Mouse (Mus musculus) gastrocnemius, postnatal 36 days (tissue): ENCODE results near the gene Pnkd. TPM values are rescaled to one million over a fixed set of nuclear protein-coding genes. Genes with fewer than 3 reads are reported as not detected.
"Not testable (repeated sequence)": the region's sequence is repeated elsewhere in the genome, so short reads cannot be mapped to it uniquely, and the experiment has no call there.

Source experiments
- DNase-seq, 2 experiments: peaks; one replicate each; pipeline ENCODE4 v3.0.0; 2022
- intact Hi-C: fragments of 180-260 bp; cut with DNase I; formaldehyde crosslinking; loops from one replicate; pipeline ENCODE4 v1.15.1; 2025
- total RNA-seq, 2 experiments: library from RNA; stranded (reverse); gene quantifications; 2 replicates each; pipeline ENCODE4 v1.2.3; 2021

Pnkd gene
- total RNA-seq, 2 experiments from 2014 or later, result 53.4 to 54.8 TPM

- intact Hi-C loops, result loop anchor here (5.0 kb wide), 1 partner anchor 138 kb away; no protein-coding TSS in a partner anchor
These were observed 30.1 kb downstream of the Pnkd start for GRCm38 (mm10) chr1:74314796-74315195.

DNA sequence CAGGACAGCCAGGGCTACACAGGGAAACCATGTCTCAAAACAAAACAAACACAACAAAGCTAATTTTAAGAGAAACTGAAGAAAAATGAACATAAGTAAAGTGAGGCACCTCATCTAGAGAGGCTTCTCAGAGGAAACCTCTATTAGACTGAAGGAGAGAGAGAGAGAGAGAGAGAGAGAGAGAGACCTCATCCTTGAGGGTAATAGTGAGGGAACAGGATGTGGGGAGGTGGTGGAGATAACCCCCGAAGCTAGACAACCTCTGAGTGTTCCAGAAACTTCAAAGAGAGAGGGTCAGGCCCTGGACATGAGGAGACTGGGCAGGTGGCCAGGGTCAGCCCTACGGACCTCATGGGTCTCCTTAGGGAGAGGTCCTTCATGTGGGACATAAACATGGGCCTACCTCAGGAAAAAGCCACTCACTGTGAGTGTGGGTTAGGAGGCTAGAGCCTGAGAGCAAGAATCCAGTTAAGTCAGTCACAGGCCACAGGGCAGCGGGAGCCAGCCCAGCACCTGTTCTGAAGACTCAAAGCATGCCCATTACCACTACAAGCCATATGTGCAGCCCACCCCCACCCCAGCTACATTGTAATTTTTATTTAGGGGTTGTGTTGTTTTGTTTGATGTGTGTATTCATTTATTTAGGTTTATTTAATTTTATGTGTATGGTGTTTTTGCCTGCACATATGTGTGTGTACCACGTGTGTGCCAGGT is 31.5 kb downstream of the Pnkd start:
- intact Hi-C loops, result no loop called here
- DNase-seq, result no peak

More at GRCm38 (mm10) chr1:74314796-74315195, 30.1 kb downstream of the Pnkd start:
- no peak for DNase-seq

- intact Hi-C loops, result no loop called here
These were observed 34.0 kb downstream of the Pnkd start for GRCm38 (mm10) chr1:74318711-74319110.

DNA sequence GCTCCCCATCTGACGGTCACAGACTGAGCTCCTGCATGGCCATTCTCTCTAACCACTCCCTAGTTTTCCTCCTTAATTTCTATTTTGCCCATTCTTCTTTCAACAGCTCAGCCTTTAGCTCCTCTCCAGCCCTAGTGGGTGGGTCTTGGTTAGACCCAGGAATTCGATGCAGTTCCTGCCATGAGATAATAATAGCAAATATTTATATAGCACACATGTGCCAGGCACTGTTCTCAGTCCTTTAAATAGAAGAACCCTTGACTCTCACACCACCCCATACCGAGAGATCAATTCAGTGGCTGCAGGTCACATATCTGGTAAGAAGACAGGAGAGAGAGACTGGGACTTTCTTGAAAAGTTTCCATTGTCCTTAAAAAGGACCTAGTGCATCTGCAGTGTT is 36.7 kb downstream of the Pnkd start:
- no peak for DNase-seq
- intact Hi-C loops, result no loop called here

More at GRCm38 (mm10) chr1:74318711-74319110, 34.0 kb downstream of the Pnkd start:
- DNase-seq, result no peak

GRCm38 (mm10) chr1:74326916-74327315 is 42.2 kb downstream of the Pnkd start:
- DNase-seq, intact Hi-C loops: not testable (repeated sequence)

DNA sequence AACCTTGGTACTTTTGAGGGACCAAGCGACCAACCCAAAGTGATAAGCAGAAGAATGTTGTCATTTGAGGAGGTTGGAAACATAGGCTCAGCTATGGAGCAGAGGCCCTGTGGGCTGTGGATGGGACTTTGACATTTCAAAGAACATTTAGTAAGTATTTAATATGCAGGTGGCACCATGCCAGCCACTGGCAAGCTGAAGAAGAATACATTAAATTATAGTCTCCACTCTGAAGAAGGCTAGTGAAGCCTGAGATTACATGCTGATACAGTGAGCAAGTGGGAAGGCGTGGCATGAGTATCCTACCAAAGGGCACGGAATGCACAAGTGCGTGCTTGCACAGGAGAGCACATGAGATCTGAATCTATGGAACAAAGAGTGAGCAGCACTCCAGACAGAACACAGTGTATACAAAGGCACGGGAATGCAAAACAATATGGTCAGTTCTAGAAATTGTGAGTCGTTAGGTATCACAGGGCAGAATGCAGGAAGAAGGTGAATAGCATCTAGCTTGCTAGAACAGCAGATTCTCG is 45.2 kb downstream of the Pnkd start:
- no peak for DNase-seq
- intact Hi-C loops, result no loop called here

DNA sequence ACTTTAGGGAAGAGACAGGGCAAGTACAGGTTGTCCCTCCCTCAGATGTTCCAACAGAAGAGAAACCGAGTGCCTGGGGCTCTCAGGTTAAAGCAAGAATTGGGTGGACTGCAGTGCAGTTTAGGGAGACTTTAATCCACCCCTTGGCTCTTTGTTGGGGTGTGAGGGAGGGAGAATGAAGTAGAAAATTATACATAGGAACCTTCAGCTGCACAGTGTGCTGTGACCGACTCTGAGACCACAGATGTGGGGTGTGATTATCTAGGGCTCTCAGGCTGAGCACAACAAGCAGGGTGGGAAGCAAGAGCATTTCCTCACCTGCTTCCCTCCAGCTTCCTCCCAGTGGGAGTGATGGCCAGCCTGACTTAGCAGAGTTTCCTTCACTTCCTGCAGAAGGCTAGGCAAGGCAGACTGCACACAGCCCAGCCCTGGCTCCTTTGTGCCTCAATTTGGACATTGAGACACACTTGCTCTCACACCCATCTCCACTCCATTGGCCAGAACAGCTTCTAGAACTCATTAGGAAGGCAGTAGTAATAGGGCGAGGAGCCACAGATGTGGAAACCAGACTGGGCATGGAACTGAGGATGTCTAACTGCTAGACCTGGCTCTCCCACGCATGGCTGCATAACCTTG is 46.4 kb downstream of the Pnkd start:
- DNase-seq, result no peak
- intact Hi-C loops, result no loop called here

DNA sequence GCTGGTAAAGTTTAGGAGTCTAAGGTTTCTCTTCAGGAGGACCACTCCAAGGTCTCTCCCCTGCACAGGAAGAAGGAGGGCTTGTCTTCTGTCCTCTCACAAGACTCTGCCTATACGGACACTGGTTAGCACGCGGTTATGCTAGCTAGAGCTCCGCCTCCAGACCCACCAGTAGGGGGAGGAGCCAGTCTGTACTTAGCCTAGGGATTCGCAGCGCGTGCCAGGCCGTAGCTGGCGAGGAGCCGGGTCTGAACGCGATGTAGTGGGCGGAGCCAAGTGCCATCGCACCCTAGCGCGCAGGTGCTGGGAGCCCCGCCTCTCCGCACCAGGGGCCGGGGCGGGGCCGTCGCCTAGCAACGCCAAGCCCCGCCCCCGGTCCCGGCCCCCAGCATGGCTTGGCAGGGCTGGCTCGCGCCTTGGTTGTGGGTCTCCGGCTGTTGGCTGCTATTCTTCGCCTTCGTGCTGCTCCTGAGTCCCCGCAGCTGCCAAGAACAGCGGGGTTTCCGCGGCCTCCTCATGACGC is 47.6 kb downstream of the Pnkd start:
- peak; percentile 91 to 92 for DNase-seq
- intact Hi-C loops, result no loop called here

GRCm38 (mm10) chr1:74332930-74333329 is 48.2 kb downstream of the Pnkd start:
- no peak for DNase-seq
- intact Hi-C loops, result no loop called here

- no peak for DNase-seq
- intact Hi-C loops, result no loop called here
These were observed 49.9 kb downstream of the Pnkd start for GRCm38 (mm10) chr1:74334607-74335006.

GRCm38 (mm10) chr1:74335033-74335432 is 50.3 kb downstream of the Pnkd start:
- intact Hi-C loops, result no loop called here

GRCm38 (mm10) chr1:74335436-74336170 is 50.9 kb downstream of the Pnkd start:
- intact Hi-C loops, result no loop called here
- DNase-seq, result peak in 1 of 2 experiments; percentile 35

More at GRCm38 (mm10) chr1:74335033-74335432, 50.3 kb downstream of the Pnkd start:
- DNase-seq, result no peak

DNA sequence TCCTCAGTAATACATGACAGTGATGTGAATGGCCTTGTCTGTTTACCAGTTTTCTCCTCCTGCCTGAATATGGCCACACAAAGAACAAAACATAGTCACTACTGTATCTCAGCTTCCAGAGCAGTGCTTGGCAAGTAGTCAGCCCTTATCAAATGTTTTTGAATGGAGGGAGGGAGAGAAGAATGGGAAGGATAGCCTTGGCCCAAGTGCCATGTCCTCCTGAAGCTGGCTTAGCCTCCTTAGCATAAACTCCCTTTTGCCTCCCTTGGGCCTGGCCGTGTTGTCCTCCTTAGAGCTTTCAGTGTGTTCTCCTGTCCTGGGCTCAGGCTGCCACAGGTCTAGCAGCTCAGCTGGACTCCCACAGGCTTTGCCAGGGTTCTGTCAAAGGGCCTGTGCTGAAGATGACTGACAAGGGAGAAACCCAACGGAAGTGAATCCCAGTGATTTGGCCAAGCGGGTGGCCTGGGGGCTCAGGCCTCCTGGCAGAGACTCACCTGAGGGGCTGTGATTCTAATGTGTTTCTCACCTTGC is 52.6 kb downstream of the Pnkd start:
- intact Hi-C loops, result no loop called here
- DNase-seq, result no peak

GRCm38 (mm10) chr1:74338013-74338412 is 53.3 kb downstream of the Pnkd start:
- intact Hi-C loops, result no loop called here

DNA sequence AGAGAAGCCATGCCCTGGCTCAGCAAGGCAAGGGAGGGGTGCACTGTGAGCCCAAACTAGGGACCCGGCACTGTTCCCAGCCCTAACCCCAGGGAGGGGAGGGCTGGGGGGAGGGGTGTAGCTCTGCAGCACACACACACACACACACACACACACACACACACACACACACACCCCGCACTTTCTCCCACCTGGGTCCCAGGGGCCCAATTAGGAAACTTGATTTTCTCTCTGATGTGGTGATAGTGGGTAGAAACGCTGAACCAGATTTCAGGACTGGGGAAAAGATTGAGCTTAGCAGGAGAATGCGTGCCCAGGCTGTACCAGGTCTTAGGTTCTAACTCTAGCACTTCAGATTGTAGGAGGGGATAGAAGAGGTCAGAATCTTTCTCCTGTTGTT is 53.9 kb downstream of the Pnkd start:
- intact Hi-C loops, result no loop called here
- no peak for DNase-seq

More at GRCm38 (mm10) chr1:74338013-74338412, 53.3 kb downstream of the Pnkd start:
- DNase-seq, result no peak

DNA sequence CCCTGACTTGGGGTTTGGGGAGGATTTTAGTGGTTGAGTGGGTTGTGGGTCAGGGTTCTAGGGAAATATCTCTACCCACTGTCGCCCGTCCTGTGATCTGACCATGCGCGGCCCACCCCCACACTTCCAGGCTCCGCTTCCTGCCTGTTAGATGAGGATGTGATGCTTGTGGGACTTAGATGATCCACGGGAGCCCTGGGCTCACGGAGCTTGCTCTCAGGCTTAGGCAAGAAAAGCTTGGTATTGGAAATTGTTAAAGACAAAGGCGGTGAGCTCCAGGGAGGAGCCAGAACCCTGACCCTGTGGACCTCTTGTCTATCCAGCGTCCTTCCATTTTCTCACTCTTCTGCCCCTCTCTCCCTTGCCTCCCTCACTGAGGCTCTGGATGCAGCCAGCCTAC is 55.2 kb downstream of the Pnkd start:
- DNase-seq, result no peak
- intact Hi-C loops, result no loop called here

- peak; percentile 60 to 69 for DNase-seq
- intact Hi-C loops, result no loop called here
These were observed 55.6 kb downstream of the Pnkd start for GRCm38 (mm10) chr1:74340361-74340764.

GRCm38 (mm10) chr1:74340992-74341391 is 56.3 kb downstream of the Pnkd start:
- intact Hi-C loops, DNase-seq: not testable (repeated sequence)

DNA sequence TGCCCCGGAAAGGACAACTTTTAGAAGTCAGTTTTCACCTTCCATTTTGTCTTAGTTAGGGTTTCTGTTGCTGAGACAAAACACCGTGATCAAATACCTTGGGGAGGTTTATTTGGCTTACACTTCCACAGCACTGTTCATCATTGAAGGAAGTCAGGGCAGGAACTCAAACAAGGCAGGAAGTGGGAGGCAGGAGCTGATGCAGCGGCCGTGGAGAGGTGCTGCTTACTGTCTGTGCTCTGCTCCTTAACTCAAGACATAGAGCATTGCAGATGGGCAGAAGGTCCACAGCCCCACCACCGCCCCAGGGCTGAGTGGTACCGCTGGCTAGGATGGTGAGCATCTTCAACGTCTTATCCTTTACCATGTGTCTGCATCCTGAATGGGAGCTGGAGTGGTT is 57.2 kb downstream of the Pnkd start:
- intact Hi-C loops, result no loop called here
- DNase-seq, result no peak

- intact Hi-C loops, result no loop called here
- DNase-seq, result no peak
These were observed 57.6 kb downstream of the Pnkd start for GRCm38 (mm10) chr1:74342308-74342707.
